Comparison of ENCODE assay signal across 8 mouse cellular contexts in genomic region chr14:32609392-32609791, GRCm38 (mm10). TPM values are rescaled to one million over a fixed set of nuclear protein-coding genes. Genes with fewer than 3 reads are reported as not detected.
DNase-seq lines count a peak whose midpoint lies in the region; ATAC-seq and TF ChIP-seq lines count a peak whose summit lies in the region.

No protein-coding gene starts in this region.

- no peaks in the 10 kb centered on the region for H3K9me3 ChIP-seq in forebrain, postnatal 0 days (ENCODE audit: low read length)
- no peaks in the 10 kb centered on the region for H3K9me3 ChIP-seq in forebrain, embryonic 16.5 days (ENCODE audit: control insufficient read depth, low read length)
- H3K9me3 ChIP-seq in neural tube, embryonic 12.5 days: no peaks in the 10 kb centered on the region
- H3K9me3 ChIP-seq in neural tube, embryonic 15.5 days (replicated peaks): no peaks in the 10 kb centered on the region

- H3K4me1 ChIP-seq in forebrain, postnatal 0 days (ENCODE audit: insufficient read depth): no peaks in the 10 kb centered on the region
- no peaks in the 10 kb centered on the region for H3K4me1 ChIP-seq in forebrain, embryonic 16.5 days (replicated peaks; ENCODE audit: control insufficient read depth, insufficient read depth, low read length)
- peaks cover 8% of the 10 kb centered on the region; the same call in 1 of the 2 replicates for H3K4me1 ChIP-seq in neural tube, embryonic 12.5 days
- peaks cover 33% of the 10 kb centered on the region for H3K4me1 ChIP-seq in neural tube, embryonic 15.5 days
- no peaks in the 10 kb centered on the region for H3K4me1 ChIP-seq in bone marrow macrophage, adult 2 months (ENCODE audit: control insufficient read depth, insufficient read depth, low read length)

- TF ChIP-seq POLR2A in bone marrow macrophage, adult 2 months (IDR thresholded peaks at IDR 0.05; ENCODE audit: borderline replicate concordance, low read depth, low read length): no peak

- H3K9ac ChIP-seq in forebrain, postnatal 0 days: no peak overlapping the region
- no peak overlapping the region for H3K9ac ChIP-seq in forebrain, embryonic 16.5 days (replicated peaks; ENCODE audit: low read depth, low read length)
- H3K9ac ChIP-seq in neural tube, embryonic 12.5 days: no peak overlapping the region
- no peak overlapping the region for H3K9ac ChIP-seq in neural tube, embryonic 15.5 days (replicated peaks)

- no peaks in the 10 kb centered on the region for H3K27me3 ChIP-seq in forebrain, postnatal 0 days (ENCODE audit: insufficient read depth, low read length)
- no peaks in the 10 kb centered on the region for H3K27me3 ChIP-seq in forebrain, embryonic 16.5 days (replicated peaks; ENCODE audit: control insufficient read depth, insufficient read depth, low read length)
- no peaks in the 10 kb centered on the region for H3K27me3 ChIP-seq in neural tube, embryonic 12.5 days (replicated peaks)
- H3K27me3 ChIP-seq in neural tube, embryonic 15.5 days (replicated peaks): peaks cover 6% of the 10 kb centered on the region; the same call in 1 of the 2 replicates

- 21% methylated on average over 3 of the region's 3 CpGs for WGBS in forebrain, postnatal 0 days
- 29% methylated on average over 3 of the region's 3 CpGs for WGBS in forebrain, embryonic 16.5 days
- 29% methylated on average over 3 of the region's 3 CpGs for WGBS in neural tube, embryonic 12.5 days
- 23% methylated on average over 3 of the region's 3 CpGs for WGBS in neural tube, embryonic 15.5 days

- TF ChIP-seq CTCF in forebrain, postnatal 0 days (IDR thresholded peaks at IDR 0.05; ENCODE audit: low read depth): peak; percentile 75
- TF ChIP-seq CTCF in bone marrow macrophage, adult 2 months (IDR thresholded peaks at IDR 0.05; ENCODE audit: low read depth, low read length): peak; percentile 48; the same call in 1 of the 2 replicates

- no peak overlapping the region for H3K27ac ChIP-seq in forebrain, postnatal 0 days (ENCODE audit: low read depth, low read length)
- no peak overlapping the region for H3K27ac ChIP-seq in forebrain, embryonic 16.5 days (ENCODE audit: low read length)
- no peak overlapping the region for H3K27ac ChIP-seq in neural tube, embryonic 12.5 days
- H3K27ac ChIP-seq in neural tube, embryonic 15.5 days (replicated peaks): no peak overlapping the region
- H3K27ac ChIP-seq in bone marrow macrophage, adult 2 months (ENCODE audit: insufficient read depth, low read depth, low read length): no peak overlapping the region

- H3K4me3 ChIP-seq in forebrain, postnatal 0 days (ENCODE audit: low read depth, low read length): no peak overlapping the region
- no peak overlapping the region for H3K4me3 ChIP-seq in forebrain, embryonic 16.5 days (replicated peaks; ENCODE audit: low read length)
- no peak overlapping the region for H3K4me3 ChIP-seq in neural tube, embryonic 12.5 days
- no peak overlapping the region for H3K4me3 ChIP-seq in neural tube, embryonic 15.5 days (replicated peaks)
- no peak overlapping the region for H3K4me3 ChIP-seq in bone marrow macrophage, adult 2 months (ENCODE audit: insufficient read depth, low read length)

- peak; percentile 27 for DNase-seq in forebrain, postnatal 0 days
- DNase-seq in kidney, adult 9 months: peak; percentile 26
- peak; percentile 39 for DNase-seq in lung, postnatal 4 days

- H3K4me2 ChIP-seq in forebrain, postnatal 0 days (ENCODE audit: low read depth): no peak overlapping the region
- no peak overlapping the region for H3K4me2 ChIP-seq in forebrain, embryonic 16.5 days (ENCODE audit: low read length)
- H3K4me2 ChIP-seq in neural tube, embryonic 12.5 days (replicated peaks): no peak overlapping the region
- no peak overlapping the region for H3K4me2 ChIP-seq in neural tube, embryonic 15.5 days

- H3K36me3 ChIP-seq in forebrain, postnatal 0 days (ENCODE audit: insufficient read depth): no peaks in the 10 kb centered on the region
- no peaks in the 10 kb centered on the region for H3K36me3 ChIP-seq in forebrain, embryonic 16.5 days (ENCODE audit: control insufficient read depth, insufficient read depth)
- H3K36me3 ChIP-seq in neural tube, embryonic 12.5 days: no peaks in the 10 kb centered on the region
- H3K36me3 ChIP-seq in neural tube, embryonic 15.5 days: no peaks in the 10 kb centered on the region

- ATAC-seq in forebrain, postnatal 0 days: peak; percentile 25; the same call in 1 of the 2 replicates
- no peak for ATAC-seq in forebrain, embryonic 16.5 days
- ATAC-seq in neural tube, embryonic 12.5 days (ENCODE audit: low FRiP score, low read depth): peak; percentile 41; the same call in 1 of the 2 replicates
- ATAC-seq in neural tube, embryonic 15.5 days (ENCODE audit: low FRiP score): no peak
- no peak for ATAC-seq in megakaryocyte, adult 5-6 weeks (ENCODE audit: poor library complexity, severe bottlenecking)

RNA-seq across cellular contexts. Expression of gene Prrxl1, which starts 10.2 kb away (rescaled TPM):
- 0.05 and 0.23 TPM in 2 replicates for total RNA-seq in forebrain, postnatal 0 days (2014; rRNA removed)
- polyA plus RNA-seq in forebrain, postnatal 0 days (2015; fragmentation: Nextera tagmentation; extraction: Ambion mirVana): 0.10 and 0.13 TPM in 2 replicates
- polyA plus RNA-seq in forebrain, embryonic 16.5 days (2015; fragmentation: Nextera tagmentation; extraction: Ambion mirVana): not detected in 2 replicates
- polyA plus RNA-seq in neural tube, embryonic 12.5 days (2016; fragmentation: Nextera tagmentation; extraction: Ambion mirVana): 33.5 and 43.7 TPM in 2 replicates
- polyA plus RNA-seq in neural tube, embryonic 15.5 days (2015; fragmentation: Nextera tagmentation; extraction: Ambion mirVana): 112 and 125 TPM in 2 replicates
- not detected in 2 replicates for polyA plus RNA-seq in bone marrow macrophage, adult 2 months (2012; ENCODE audit: insufficient read depth, insufficient read length, missing spikeins)
- total RNA-seq in megakaryocyte, adult 5-6 weeks (2015): not detected in 2 replicates
- not detected in 2 replicates for total RNA-seq in megakaryocyte, adult 5-6 weeks (2017)

Comparison
In these comparisons a context has a peak if more than half of its experiments do, and no peak if none do; other contexts are left out.
1. ATAC-seq: peak in forebrain, postnatal 0 days (single experiment) and neural tube, embryonic 12.5 days (single experiment); none in forebrain, embryonic 16.5 days (single experiment), neural tube, embryonic 15.5 days (single experiment) and megakaryocyte, adult 5-6 weeks (single experiment).
2. RNA of gene Prrxl1, which starts 10.2 kb away (polyA plus RNA-seq): 112 to 125 TPM in neural tube, embryonic 15.5 days and 33.5 to 43.7 TPM in neural tube, embryonic 12.5 days; 0.10 to 0.13 TPM in forebrain, postnatal 0 days, not detected in bone marrow macrophage, adult 2 months and not detected in forebrain, embryonic 16.5 days; every median in the first group is over 10 times any median in the second.
3. Peak in every context shown above with its lines, with median percentiles within 50 percentile points of each other: DNase-seq.